Mouse (Mus musculus): ENCODE measurements around the gene Glt1d1. TPM values are rescaled to one million over a fixed set of nuclear protein-coding genes. Genes with fewer than 3 reads are reported as not detected.

The Glt1d1 gene
- total and polyA plus RNA-seq, 3 experiments: not detected

- TF ChIP-seq EP300 (IDR thresholded peaks at IDR 0.05; ENCODE audit: insufficient read depth, low read depth, low read length) (no peak), CTCF (IDR thresholded peaks at IDR 0.05) (peak; percentile 47)
- Histone ChIP-seq H3K79me2 (replicated peaks; ENCODE audit: control insufficient read depth, insufficient read depth, low read length) (no peaks in the 10 kb centered on the region), H3K36me3 (ENCODE audit: control insufficient read depth, insufficient read depth, low read length) (no peaks in the 10 kb centered on the region), H3K27me3 (ENCODE audit: control insufficient read depth, insufficient read depth, low read length) (no peaks in the 10 kb centered on the region), H3K4me3 (no peak overlapping the region), H3K4me1 (ENCODE audit: control insufficient read depth, insufficient read depth, low read length) (no peaks in the 10 kb centered on the region), H3K9ac (ENCODE audit: low read depth, low read length) (no peak overlapping the region), H3K27ac (no peak overlapping the region)
- WGBS: 52% methylated on average over 6 of the region's 6 CpGs
- DNase-seq: no peak
- intact Hi-C loops (cut with DNase I): no loop called here
Measured at GRCm38 (mm10) chr5:127648046-127648445, 16.0 kb downstream of the Glt1d1 start.

- no peak for DNase-seq
- no peak overlapping the region for H3K27ac ChIP-seq
- no peak for TF ChIP-seq POLR2A (IDR thresholded peaks at IDR 0.05; ENCODE audit: insufficient read depth, low read depth, low read length)
- peak; percentile 49 for TF ChIP-seq CTCF (IDR thresholded peaks at IDR 0.05)
- no peaks in the 10 kb centered on the region for H3K79me2 ChIP-seq (replicated peaks; ENCODE audit: control insufficient read depth, insufficient read depth, low read length)
- H3K4me3 ChIP-seq: no peak overlapping the region
- no peaks in the 10 kb centered on the region for H3K36me3 ChIP-seq (ENCODE audit: control insufficient read depth, insufficient read depth, low read length)
- intact Hi-C loops (cut with DNase I): no loop called here
- H3K4me1 ChIP-seq (ENCODE audit: control insufficient read depth, insufficient read depth, low read length): no peaks in the 10 kb centered on the region
- H3K27me3 ChIP-seq (ENCODE audit: control insufficient read depth, insufficient read depth, low read length): no peaks in the 10 kb centered on the region
- H3K9ac ChIP-seq (ENCODE audit: low read depth, low read length): no peak overlapping the region
Measured at GRCm38 (mm10) chr5:127649077-127649476, 17.0 kb downstream of the Glt1d1 start.

GRCm38 (mm10) chr5:127658257-127658656 is 26.2 kb downstream of the Glt1d1 start:
- Histone ChIP-seq H3K27me3 (ENCODE audit: control insufficient read depth, insufficient read depth, low read length) (no peaks in the 10 kb centered on the region), H3K27ac (no peak overlapping the region), H3K79me2 (replicated peaks; ENCODE audit: control insufficient read depth, insufficient read depth, low read length) (no peaks in the 10 kb centered on the region), H3K36me3 (ENCODE audit: control insufficient read depth, insufficient read depth, low read length) (no peaks in the 10 kb centered on the region), H3K4me1 (ENCODE audit: control insufficient read depth, insufficient read depth, low read length) (no peaks in the 10 kb centered on the region), H3K9ac (ENCODE audit: low read depth, low read length) (no peak overlapping the region), H3K4me3 (no peak overlapping the region)
- TF ChIP-seq EP300 (IDR thresholded peaks at IDR 0.05; ENCODE audit: insufficient read depth, low read depth, low read length) (no peak), CTCF (IDR thresholded peaks at IDR 0.05) (no peak), POLR2A (IDR thresholded peaks at IDR 0.05; ENCODE audit: insufficient read depth, low read depth, low read length) (no peak)
- intact Hi-C loops (cut with DNase I): loop anchor here (10.0 kb wide), 1 partner anchor 133 kb away; no protein-coding TSS in a partner anchor
- no peak for DNase-seq
- WGBS: 58% methylated on average over 2 of the region's 2 CpGs

- no peaks in the 10 kb centered on the region for H3K36me3 ChIP-seq (ENCODE audit: control insufficient read depth, insufficient read depth, low read length)
- H3K27me3 ChIP-seq (ENCODE audit: control insufficient read depth, insufficient read depth, low read length): no peaks in the 10 kb centered on the region
- DNase-seq: no peak
- H3K4me1 ChIP-seq (ENCODE audit: control insufficient read depth, insufficient read depth, low read length): no peaks in the 10 kb centered on the region
- WGBS: 75% methylated on average over 3 of the region's 3 CpGs
- H3K9ac ChIP-seq (ENCODE audit: low read depth, low read length): no peak overlapping the region
- intact Hi-C loops (cut with DNase I): loop anchor here (10.0 kb wide), 1 partner anchor 135 kb away; no protein-coding TSS in a partner anchor
- no peak overlapping the region for H3K4me3 ChIP-seq
- H3K79me2 ChIP-seq (replicated peaks; ENCODE audit: control insufficient read depth, insufficient read depth, low read length): no peaks in the 10 kb centered on the region
- no peak for TF ChIP-seq POLR2A (IDR thresholded peaks at IDR 0.05; ENCODE audit: insufficient read depth, low read depth, low read length)
- TF ChIP-seq CTCF (IDR thresholded peaks at IDR 0.05): peak; percentile 43
- H3K27ac ChIP-seq: no peak overlapping the region
Measured at GRCm38 (mm10) chr5:127659312-127659711, 27.2 kb downstream of the Glt1d1 start.

GRCm38 (mm10) chr5:127660267-127660666 is 28.2 kb downstream of the Glt1d1 start:
- no peak overlapping the region for H3K4me3 ChIP-seq
- DNase-seq: no peak
- H3K79me2 ChIP-seq (replicated peaks; ENCODE audit: control insufficient read depth, insufficient read depth, low read length): no peaks in the 10 kb centered on the region
- no peak for TF ChIP-seq POLR2A (IDR thresholded peaks at IDR 0.05; ENCODE audit: insufficient read depth, low read depth, low read length)
- no peak for TF ChIP-seq EP300 (IDR thresholded peaks at IDR 0.05; ENCODE audit: insufficient read depth, low read depth, low read length)
- no peak for TF ChIP-seq CTCF (IDR thresholded peaks at IDR 0.05)
- no peaks in the 10 kb centered on the region for H3K27me3 ChIP-seq (ENCODE audit: control insufficient read depth, insufficient read depth, low read length)
- no peak overlapping the region for H3K9ac ChIP-seq (ENCODE audit: low read depth, low read length)
- H3K4me1 ChIP-seq (ENCODE audit: control insufficient read depth, insufficient read depth, low read length): no peaks in the 10 kb centered on the region
- no peaks in the 10 kb centered on the region for H3K36me3 ChIP-seq (ENCODE audit: control insufficient read depth, insufficient read depth, low read length)
- 65% methylated on average over 5 of the region's 5 CpGs for WGBS
- no peak overlapping the region for H3K27ac ChIP-seq
- intact Hi-C loops (cut with DNase I): no loop called here

- no peaks in the 10 kb centered on the region for H3K79me2 ChIP-seq (replicated peaks; ENCODE audit: control insufficient read depth, insufficient read depth, low read length)
- intact Hi-C loops (cut with DNase I): no loop called here
Measured at GRCm38 (mm10) chr5:127660979-127661378, 28.9 kb downstream of the Glt1d1 start.

More at GRCm38 (mm10) chr5:127660979-127661378, 28.9 kb downstream of the Glt1d1 start:
- Histone ChIP-seq H3K4me3 (no peak overlapping the region), H3K9ac (ENCODE audit: low read depth, low read length) (no peak overlapping the region), H3K27me3 (ENCODE audit: control insufficient read depth, insufficient read depth, low read length) (no peaks in the 10 kb centered on the region), H3K4me1 (ENCODE audit: control insufficient read depth, insufficient read depth, low read length) (no peaks in the 10 kb centered on the region), H3K36me3 (ENCODE audit: control insufficient read depth, insufficient read depth, low read length) (no peaks in the 10 kb centered on the region), H3K27ac (no peak overlapping the region)
- TF ChIP-seq POLR2A (IDR thresholded peaks at IDR 0.05; ENCODE audit: insufficient read depth, low read depth, low read length) (no peak), EP300 (IDR thresholded peaks at IDR 0.05; ENCODE audit: insufficient read depth, low read depth, low read length) (no peak), CTCF (IDR thresholded peaks at IDR 0.05) (no peak)
- DNase-seq: no peak
- WGBS: 78% methylated on average over 5 of the region's 5 CpGs
